Mouse (Mus musculus) liver, embryonic 16.5 days (tissue): ENCODE measurements around the gene Dlgap4. TPM values are rescaled to one million over a fixed set of nuclear protein-coding genes. Genes with fewer than 3 reads are reported as not detected.

Source experiments
- ATAC-seq: fragments of 200-750 bp; cut with Nextera tagmentation; 2 replicates; pipeline ENCODE4 v1.8.0; 2017; ENCODE audit warnings: low read depth, mild to moderate bottlenecking, moderate number of reproducible peaks, moderate library complexity
- H3K27ac ChIP-seq: fragments of 300-500 bp; sonication (generic); 2 replicates; pipeline ENCODE4 v1.5.1; 2014; ENCODE audit warnings: mild to moderate bottlenecking, low read length
- H3K27me3 ChIP-seq: fragments of 300-500 bp; sonication (generic); 2 replicates; pipeline ENCODE4 v1.6.1; 2014; ENCODE audit warnings: low read depth, low read length, mixed read lengths; ENCODE audit not compliant: control insufficient read depth, insufficient read depth
- H3K36me3 ChIP-seq: fragments of 300-500 bp; sonication (generic); 2 replicates; pipeline ENCODE4 v1.6.1; 2014; ENCODE audit warnings: mild to moderate bottlenecking; ENCODE audit not compliant: control insufficient read depth, insufficient read depth
- H3K4me1 ChIP-seq: fragments of 300-500 bp; sonication (generic); 2 replicates; pipeline ENCODE4 v1.6.1; 2014; ENCODE audit warnings: low read depth, low read length, mixed read lengths; ENCODE audit not compliant: control insufficient read depth
- H3K4me2 ChIP-seq: fragments of 300-500 bp; sonication (generic); 2 replicates; pipeline ENCODE4 v1.6.1; 2014; ENCODE audit warnings: low read depth, low read length, mixed read lengths
- H3K4me3 ChIP-seq: fragments of 300-500 bp; sonication (generic); 2 replicates; pipeline ENCODE4 v1.5.1; 2014; ENCODE audit warnings: low read depth, mild to moderate bottlenecking, low read length
- H3K9ac ChIP-seq: fragments of 300-500 bp; sonication (generic); 2 replicates; pipeline ENCODE4 v1.6.1; 2014; ENCODE audit warnings: low read depth, low read length
- H3K9me3 ChIP-seq: fragments of 300-500 bp; sonication (generic); replicated peaks from 2 replicates; pipeline ENCODE4 v1.6.1; 2016; ENCODE audit warnings: low read length; ENCODE audit not compliant: control insufficient read depth
- WGBS: fragments of 180-500 bp; shearing (Covaris S2); extraction: QIAGEN DNeasy Blood & Tissue Kit; methylation state at CpG from one replicate; pipeline ENCODE4 v1.1.7; 2014; ENCODE audit not compliant: insufficient replicate concordance; 5-methylcytosine and 5-hydroxymethylcytosine counted together
- polyA plus RNA-seq: library from polyadenylated mRNA; unstranded; fragments of >200 nt; fragmentation: Nextera tagmentation; extraction: Ambion mirVana; gene quantifications from 2 replicates; pipeline ENCODE4 v1.2.1, GENCODE M21; 2015

Gene Dlgap4
- polyA plus RNA-seq, 1 experiment from 2014 or later: 10.1 TPM

DNA sequence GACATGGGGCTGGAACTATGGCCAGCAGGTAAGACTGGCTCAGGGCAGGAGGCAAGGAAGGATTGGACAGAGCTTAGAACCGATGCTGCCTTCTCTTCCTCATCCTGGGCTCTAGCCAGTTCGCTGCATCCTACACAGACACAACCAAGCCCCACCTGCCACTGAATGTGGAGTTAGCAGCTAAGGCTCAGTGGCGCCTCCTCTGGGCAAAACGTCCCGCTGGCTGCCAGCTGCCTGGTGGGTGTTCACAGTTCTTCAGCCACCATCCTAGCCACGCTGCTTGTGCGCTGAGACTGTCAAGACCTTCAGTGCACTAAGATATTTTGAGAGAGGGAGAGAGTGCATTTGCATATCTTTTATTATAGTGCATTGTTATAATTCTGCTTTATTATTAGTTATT is 45.2 kb downstream of the Dlgap4 start:
- Histone ChIP-seq H3K27me3 (no peaks in the 10 kb centered on the region), H3K4me3 (no peak overlapping the region), H3K4me2 (no peak overlapping the region), H3K27ac (no peak overlapping the region), H3K9me3 (no peaks in the 10 kb centered on the region), H3K36me3 (no peaks in the 10 kb centered on the region), H3K9ac (no peak overlapping the region), H3K4me1 (no peaks in the 10 kb centered on the region)
- ATAC-seq: no peak
- WGBS: 58% methylated on average over 7 of the region's 7 CpGs

DNA sequence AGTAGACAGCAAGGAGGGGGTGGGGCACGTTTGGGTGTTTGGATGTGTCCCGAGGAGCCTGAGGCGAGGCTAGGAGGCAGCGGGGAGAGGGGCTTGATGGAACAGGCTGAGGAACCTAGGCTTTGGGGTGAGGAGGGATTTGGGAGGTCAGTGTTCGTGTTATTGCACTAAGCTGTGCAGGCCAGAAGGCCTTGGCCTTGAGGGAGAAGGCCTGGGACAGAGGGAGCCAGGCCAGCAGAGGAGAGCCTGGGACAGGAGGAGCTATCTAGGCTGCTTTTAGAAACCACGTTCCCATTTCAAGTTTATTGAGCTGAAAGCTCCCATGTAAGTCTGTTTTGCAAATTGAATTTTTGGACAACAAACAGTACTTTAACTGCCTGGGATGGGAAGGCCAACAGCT is 46.5 kb downstream of the Dlgap4 start:
- Histone ChIP-seq H3K9ac (no peak overlapping the region), H3K27me3 (no peaks in the 10 kb centered on the region), H3K4me1 (no peaks in the 10 kb centered on the region), H3K27ac (no peak overlapping the region), H3K9me3 (no peaks in the 10 kb centered on the region), H3K4me3 (no peak overlapping the region), H3K36me3 (no peaks in the 10 kb centered on the region), H3K4me2 (no peak overlapping the region)
- 49% methylated on average over 6 of the region's 6 CpGs for WGBS
- ATAC-seq: no peak

DNA sequence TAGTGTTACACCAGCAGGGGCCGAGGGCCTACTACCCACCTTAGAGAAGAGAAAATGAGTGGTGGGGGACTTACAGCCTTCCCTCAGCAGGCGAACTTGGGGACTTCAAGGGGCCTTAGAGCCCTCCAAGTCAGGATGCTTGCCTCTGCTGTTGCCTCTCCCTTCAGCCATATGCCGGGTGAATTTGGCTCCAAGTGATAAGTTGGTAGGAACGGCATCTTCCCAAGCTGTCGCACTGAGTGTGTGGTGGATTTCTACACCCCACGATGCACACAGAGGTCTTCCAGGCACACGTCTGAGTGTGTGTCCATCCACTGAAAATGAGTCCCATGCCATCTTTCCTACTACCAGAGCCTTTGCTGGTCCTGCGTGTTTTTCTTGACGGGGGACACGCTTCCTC is 49.7 kb downstream of the Dlgap4 start:
- 55% methylated on average over 10 of the region's 10 CpGs for WGBS

DNA sequence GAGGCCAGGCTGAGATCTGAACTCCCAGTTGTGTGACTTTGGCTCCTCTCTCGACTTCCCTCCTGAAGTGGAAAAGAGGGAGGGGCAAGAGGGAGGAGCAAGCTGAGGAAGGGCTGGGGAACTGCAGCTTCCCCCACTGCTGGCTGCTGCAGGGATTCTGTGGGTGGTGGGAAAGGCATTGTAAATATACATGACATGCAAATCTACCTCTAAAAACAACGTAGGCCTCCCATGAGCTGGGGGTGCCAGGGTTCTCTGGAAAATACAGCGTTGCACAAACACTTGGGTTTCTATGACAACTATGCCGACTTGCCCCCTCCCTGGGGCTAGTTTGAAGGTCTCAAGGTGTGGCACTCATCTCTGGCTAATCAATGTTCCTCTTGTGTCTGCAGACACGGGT is 50.9 kb downstream of the Dlgap4 start:
- no peak for ATAC-seq
- H3K27me3 ChIP-seq: no peaks in the 10 kb centered on the region
- H3K4me3 ChIP-seq: no peak overlapping the region
- WGBS: 15% methylated on average over 5 of the region's 5 CpGs
- no peak overlapping the region for H3K4me2 ChIP-seq
- no peak overlapping the region for H3K27ac ChIP-seq
- no peaks in the 10 kb centered on the region for H3K9me3 ChIP-seq
- no peaks in the 10 kb centered on the region for H3K36me3 ChIP-seq
- no peak overlapping the region for H3K9ac ChIP-seq
- H3K4me1 ChIP-seq: no peaks in the 10 kb centered on the region

More for the DNA sequence above, 49.7 kb downstream of the Dlgap4 start:
- Histone ChIP-seq H3K36me3 (no peaks in the 10 kb centered on the region), H3K27ac (no peak overlapping the region), H3K4me2 (no peak overlapping the region), H3K27me3 (no peaks in the 10 kb centered on the region), H3K9ac (no peak overlapping the region), H3K4me3 (no peak overlapping the region), H3K4me1 (no peaks in the 10 kb centered on the region), H3K9me3 (no peaks in the 10 kb centered on the region)
- ATAC-seq: no peak

DNA sequence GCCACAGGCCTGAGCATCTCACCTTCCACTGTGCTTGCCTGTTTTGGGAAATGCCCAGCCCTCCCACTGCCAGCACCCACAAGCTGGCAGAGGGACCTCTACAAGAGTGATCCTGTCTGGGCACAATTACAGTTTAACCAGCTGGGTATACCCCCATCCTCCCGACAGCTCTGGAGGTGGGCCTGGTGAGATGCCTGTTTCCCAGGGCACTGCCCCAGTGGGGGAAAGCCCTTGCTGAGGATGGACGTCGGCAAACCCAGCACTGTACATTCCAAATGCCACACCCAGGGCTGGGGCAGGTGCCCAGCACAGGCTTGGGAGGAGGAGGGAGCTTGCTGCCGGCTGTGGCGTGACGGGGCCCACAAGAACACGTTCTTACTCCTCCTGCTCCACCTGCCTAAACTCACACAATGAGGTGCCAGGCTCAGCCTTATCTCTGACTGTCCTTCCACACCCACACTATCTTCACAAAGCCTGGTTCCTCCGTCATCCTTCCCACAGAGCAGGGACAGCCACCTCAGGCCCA is 51.6 kb downstream of the Dlgap4 start:
- Histone ChIP-seq H3K27me3 (no peaks in the 10 kb centered on the region), H3K9me3 (no peaks in the 10 kb centered on the region), H3K4me1 (no peaks in the 10 kb centered on the region), H3K36me3 (no peaks in the 10 kb centered on the region), H3K4me3 (no peak overlapping the region), H3K9ac (no peak overlapping the region), H3K4me2 (no peak overlapping the region), H3K27ac (no peak overlapping the region)
- WGBS: 43% methylated on average over 8 of the region's 8 CpGs
- ATAC-seq: 0 out of 2 replicates have a peak, but pooled peaks have one; percentile 19

DNA sequence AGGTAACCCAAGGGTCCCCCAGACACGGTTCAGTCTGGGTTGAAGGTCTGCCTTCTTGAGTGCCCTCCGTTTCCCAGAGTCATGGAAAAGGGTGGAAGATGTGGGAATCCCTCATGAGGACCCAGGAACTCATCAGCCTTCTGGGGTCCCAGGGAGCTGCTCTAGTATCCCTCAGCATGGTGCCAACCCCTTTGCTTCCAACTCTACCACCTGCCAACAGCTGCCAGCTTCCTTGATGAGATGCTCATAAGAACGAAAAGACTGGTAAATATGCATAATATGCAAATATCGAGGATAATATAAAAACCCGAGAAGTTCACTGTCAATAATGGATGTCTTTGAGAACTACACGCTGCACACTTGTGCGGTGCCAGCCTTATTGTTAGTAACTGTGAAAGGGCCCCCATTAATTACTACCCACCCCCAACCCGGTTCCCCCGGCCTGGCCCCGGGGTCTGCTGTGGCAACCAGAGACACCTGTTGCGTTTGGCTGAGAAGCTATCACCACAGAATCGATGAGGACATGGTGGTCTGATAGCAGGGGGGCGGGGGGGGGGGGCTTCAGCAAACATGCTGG is 52.2 kb downstream of the Dlgap4 start:
- H3K4me2 ChIP-seq: no peak overlapping the region
- H3K27me3 ChIP-seq: no peaks in the 10 kb centered on the region
- ATAC-seq: no peak
- no peaks in the 10 kb centered on the region for H3K9me3 ChIP-seq
- H3K9ac ChIP-seq: no peak overlapping the region
- no peaks in the 10 kb centered on the region for H3K36me3 ChIP-seq
- H3K27ac ChIP-seq: no peak overlapping the region
- H3K4me1 ChIP-seq: no peaks in the 10 kb centered on the region
- no peak overlapping the region for H3K4me3 ChIP-seq
- 62% methylated on average over 13 of the region's 13 CpGs for WGBS

DNA sequence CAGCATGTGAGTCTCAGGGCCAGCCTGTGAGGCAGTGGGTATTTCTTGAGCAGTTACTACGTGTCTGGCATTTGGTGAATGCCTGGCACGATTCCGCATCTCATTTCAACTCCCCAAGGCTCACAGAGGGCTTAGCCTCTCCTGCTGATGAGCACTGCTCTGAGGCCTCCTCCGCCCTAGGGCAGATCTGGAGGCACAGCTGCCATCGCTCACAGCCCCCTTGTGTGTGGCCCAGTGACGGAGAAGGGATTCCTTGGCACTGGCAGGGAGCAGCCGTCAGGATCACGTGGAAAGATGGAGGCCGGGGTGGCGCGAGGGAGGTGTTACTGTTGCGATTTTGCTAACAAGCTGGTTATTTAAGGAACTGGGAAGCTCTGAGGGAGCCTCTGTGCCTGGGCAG is 52.7 kb downstream of the Dlgap4 start:
- no peak overlapping the region for H3K4me2 ChIP-seq
- H3K27ac ChIP-seq: no peak overlapping the region
- H3K27me3 ChIP-seq: no peaks in the 10 kb centered on the region
- no peaks in the 10 kb centered on the region for H3K9me3 ChIP-seq
- 46% methylated on average over 12 of the region's 12 CpGs for WGBS
- H3K4me1 ChIP-seq: no peaks in the 10 kb centered on the region
- no peak for ATAC-seq
- no peaks in the 10 kb centered on the region for H3K36me3 ChIP-seq
- no peak overlapping the region for H3K4me3 ChIP-seq
- H3K9ac ChIP-seq: no peak overlapping the region

DNA sequence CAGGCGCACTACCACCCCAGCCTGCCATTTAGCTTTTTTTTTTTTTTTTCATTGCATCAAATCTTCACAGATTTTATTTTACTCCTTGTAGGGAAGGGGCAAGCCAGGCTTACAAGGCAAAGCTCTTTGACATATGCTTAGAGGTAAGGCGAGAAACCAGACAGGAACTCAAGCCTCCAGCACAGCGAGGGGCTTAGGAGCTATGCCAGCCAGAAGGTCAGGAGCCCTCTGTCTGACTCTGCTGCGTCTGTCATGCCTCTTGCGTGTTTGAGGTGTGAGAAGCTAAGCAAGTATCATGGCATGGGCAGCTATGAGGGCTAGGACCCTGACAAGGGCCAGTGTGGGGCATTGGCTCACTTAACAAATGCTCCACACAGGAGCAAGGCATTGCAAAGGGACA is 53.8 kb downstream of the Dlgap4 start:
- no peak overlapping the region for H3K27ac ChIP-seq

DNA sequence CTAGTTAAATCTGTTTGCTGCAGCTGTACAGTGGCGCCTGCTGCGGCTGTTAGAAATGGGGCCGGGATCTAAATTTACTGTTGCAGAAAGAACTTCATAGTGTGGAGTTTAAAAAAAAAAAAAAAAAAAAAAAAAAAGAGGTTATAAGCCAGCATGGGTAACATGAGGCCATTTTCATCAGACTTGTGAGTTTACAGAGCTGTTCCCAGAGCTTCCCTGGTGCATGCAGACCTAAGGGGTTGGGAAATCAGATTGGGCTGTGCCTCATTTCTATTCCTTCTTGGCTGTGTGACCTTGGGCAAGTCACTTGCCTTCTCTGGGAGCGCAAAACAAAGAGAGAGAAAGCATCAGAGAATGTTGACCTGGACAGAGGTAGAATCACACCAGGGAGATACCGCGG is 55.1 kb downstream of the Dlgap4 start:
- H3K4me1 ChIP-seq: no peaks in the 10 kb centered on the region
- ATAC-seq: no peak
- no peaks in the 10 kb centered on the region for H3K36me3 ChIP-seq
- no peak overlapping the region for H3K4me2 ChIP-seq
- no peaks in the 10 kb centered on the region for H3K27me3 ChIP-seq
- H3K27ac ChIP-seq: no peak overlapping the region
- H3K9me3 ChIP-seq: no peaks in the 10 kb centered on the region
- WGBS: 70% methylated on average over 6 of the region's 6 CpGs
- H3K9ac ChIP-seq: no peak overlapping the region
- H3K4me3 ChIP-seq: no peak overlapping the region

More for the DNA sequence above, 53.8 kb downstream of the Dlgap4 start:
- H3K4me3 ChIP-seq: no peak overlapping the region
- H3K4me1 ChIP-seq: no peaks in the 10 kb centered on the region
- ATAC-seq: no peak
- H3K27me3 ChIP-seq: no peaks in the 10 kb centered on the region
- 57% methylated on average over 5 of the region's 5 CpGs for WGBS
- H3K36me3 ChIP-seq: no peaks in the 10 kb centered on the region
- no peak overlapping the region for H3K4me2 ChIP-seq
- no peaks in the 10 kb centered on the region for H3K9me3 ChIP-seq
- H3K9ac ChIP-seq: no peak overlapping the region
